Mouse (Mus musculus): ENCODE measurements around the gene Ahrr.

Gene Ahrr

GRCm38 (mm10) chr13:74245214-74245898 is 46.8 kb downstream of the Ahrr start:
- DNase-seq (ENCODE audit: low spot score in 2 of 2) = peak; percentile 16 to 43

- no peak for DNase-seq (ENCODE audit: low spot score in 2 of 2)
Observed at GRCm38 (mm10) chr13:74237574-74237973, 54.6 kb downstream of the Ahrr start.

- no peak for DNase-seq (ENCODE audit: low spot score in 2 of 2)
Observed at GRCm38 (mm10) chr13:74220659-74221058, 71.5 kb downstream of the Ahrr start.

GRCm38 (mm10) chr13:74218441-74218840 is 73.7 kb downstream of the Ahrr start:
- DNase-seq (ENCODE audit: low spot score in 2 of 2) = no peak

GRCm38 (mm10) chr13:74208986-74209345 is 83.2 kb downstream of the Ahrr start:
- no peak for DNase-seq (ENCODE audit: low spot score in 2 of 2)

- peak; percentile 82 to 86 for DNase-seq (ENCODE audit: low spot score in 2 of 2)
Observed at GRCm38 (mm10) chr13:74208317-74208985, 83.7 kb downstream of the Ahrr start, which contains the start of gene Exoc3. TSS of gene Exoc3 (minus strand) at chr13:74208732.

- DNase-seq (ENCODE audit: low spot score in 2 of 2) = no peak
Observed at GRCm38 (mm10) chr13:74196451-74196850, 95.7 kb downstream of the Ahrr start.

GRCm38 (mm10) chr13:74192613-74193012 is 99.5 kb downstream of the Ahrr start:
- DNase-seq (ENCODE audit: low spot score in 2 of 2) = no peak

- DNase-seq (ENCODE audit: low spot score in 2 of 2) = no peak
Observed at GRCm38 (mm10) chr13:74183011-74183695, 109.0 kb downstream of the Ahrr start.

GRCm38 (mm10) chr13:74172036-74172435 is 120.1 kb downstream of the Ahrr start:
- DNase-seq (ENCODE audit: low spot score in 2 of 2) = no peak

GRCm38 (mm10) chr13:74169446-74170164 is 122.5 kb downstream of the Ahrr start:
- no peak for DNase-seq (ENCODE audit: low spot score in 2 of 2)

- DNase-seq (ENCODE audit: low spot score in 2 of 2) = no peak
Observed at GRCm38 (mm10) chr13:74167492-74167891, 124.6 kb downstream of the Ahrr start.

- DNase-seq (ENCODE audit: low spot score in 2 of 2) = no peak
Observed at GRCm38 (mm10) chr13:74167057-74167413, 125.1 kb downstream of the Ahrr start.

- DNase-seq (ENCODE audit: low spot score in 2 of 2) = peak in 1 of 2 experiments; percentile 26
Observed at GRCm38 (mm10) chr13:74166348-74167056, 125.6 kb downstream of the Ahrr start.

Data from frontal cortex, postnatal 25 days (tissue).